Mouse (Mus musculus): Measurements from ENCODE around the gene Klrb1f. TPM values are rescaled to one million over a fixed set of nuclear protein-coding genes. Genes with fewer than 3 reads are reported as not detected.
"Not testable (repeated sequence)": the region's sequence is repeated elsewhere in the genome, so short reads cannot be mapped to it uniquely, and the experiment has no call there.

The Klrb1f gene
- polyA plus RNA-seq, 1 experiment: not detected

DNA sequence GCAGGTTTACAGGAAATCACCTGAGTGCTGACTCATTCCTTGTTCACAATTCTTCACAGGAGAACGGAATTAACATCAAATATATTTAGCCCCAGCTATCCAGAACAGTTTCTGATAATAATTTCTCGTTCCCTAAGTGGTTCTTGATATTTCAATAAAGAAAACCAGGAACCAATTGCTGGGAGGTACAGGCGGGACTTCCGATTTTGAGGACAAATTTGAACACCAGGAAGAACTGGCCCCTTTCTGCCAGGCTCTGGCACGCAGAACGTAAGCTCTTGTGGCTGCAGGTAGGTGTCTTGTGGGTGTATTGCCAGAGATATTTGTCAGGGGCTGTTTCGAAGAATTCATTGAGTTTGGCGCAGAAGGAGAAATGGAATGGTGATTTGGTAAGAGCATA, 37.1 kb upstream of the Klrb1f start:
- H3ac ChIP-seq (ENCODE audit: control insufficient read depth, insufficient read length): no peak overlapping the region
- H3K4me3 ChIP-seq: no peak overlapping the region

GRCm38 (mm10) chr6:129009846-129010504, 35.7 kb upstream of the Klrb1f start:
- not testable (repeated sequence) for H3ac ChIP-seq (ENCODE audit: control insufficient read depth, insufficient read length); H3K4me2 ChIP-seq (ENCODE audit: low read depth); H3K36me3 ChIP-seq (ENCODE audit: control insufficient read depth, insufficient read depth); H3K79me2 ChIP-seq (ENCODE audit: control insufficient read depth, insufficient read depth); H3K4me3 ChIP-seq; H3K27me3 ChIP-seq (ENCODE audit: control insufficient read depth, insufficient read depth, insufficient read length)

More for the DNA sequence above, 37.1 kb upstream of the Klrb1f start:
- no peak for TF ChIP-seq SRF (IDR thresholded peaks at IDR 0.05; ENCODE audit: control insufficient read depth, insufficient read length, low read depth)
- no peak for TF ChIP-seq TCF3 (IDR thresholded peaks at IDR 0.05; ENCODE audit: insufficient read length, low read depth)
- no peak for TF ChIP-seq TCF12 (IDR thresholded peaks at IDR 0.05; ENCODE audit: insufficient read depth, poor library complexity, severe bottlenecking)
- TF ChIP-seq POLR2A (IDR thresholded peaks at IDR 0.05; ENCODE audit: insufficient read length, low read depth): no peak
- TF ChIP-seq MYOG (IDR thresholded peaks at IDR 0.05; ENCODE audit: control insufficient read depth in 1 of 3, insufficient read depth in 1 of 3, insufficient read length in 2 of 3, low read depth in 2 of 3): no peak
- TF ChIP-seq MAX (IDR thresholded peaks at IDR 0.05; ENCODE audit: low read depth): no peak
- no peak for TF ChIP-seq USF1 (IDR thresholded peaks at IDR 0.05; ENCODE audit: low read depth)
- no peak for TF ChIP-seq REST (IDR thresholded peaks at IDR 0.05; ENCODE audit: insufficient read depth, insufficient read length)
- TF ChIP-seq CEBPB (IDR thresholded peaks at IDR 0.05; ENCODE audit: insufficient read depth, poor library complexity, severe bottlenecking): no peak
- TF ChIP-seq POLR2AphosphoS2 (IDR thresholded peaks at IDR 0.05; ENCODE audit: insufficient read length, low read depth): no peak
- no peak for TF ChIP-seq MYOD1 (IDR thresholded peaks at IDR 0.05; ENCODE audit: control insufficient read depth in 1 of 3, insufficient read length in 2 of 3, low read depth in 2 of 3)
- TF ChIP-seq E2F4 (IDR thresholded peaks at IDR 0.05; ENCODE audit: insufficient read depth): no peak
- H3K36me3 ChIP-seq (ENCODE audit: control insufficient read depth, insufficient read depth): no peaks in the 10 kb centered on the region
- H3K79me2 ChIP-seq (ENCODE audit: control insufficient read depth, insufficient read depth): no peaks in the 10 kb centered on the region
- H3K27me3 ChIP-seq (ENCODE audit: control insufficient read depth, insufficient read depth, insufficient read length): no peaks in the 10 kb centered on the region
- H3K4me2 ChIP-seq (ENCODE audit: low read depth): no peak overlapping the region

- no peaks in the 10 kb centered on the region for H3K27me3 ChIP-seq (ENCODE audit: control insufficient read depth, insufficient read depth, insufficient read length)
- no peaks in the 10 kb centered on the region for H3K36me3 ChIP-seq (ENCODE audit: control insufficient read depth, insufficient read depth)
- H3K4me3 ChIP-seq: no peak overlapping the region
- H3K4me2 ChIP-seq (ENCODE audit: low read depth): no peak overlapping the region
- no peak overlapping the region for H3ac ChIP-seq (ENCODE audit: control insufficient read depth, insufficient read length)
- no peaks in the 10 kb centered on the region for H3K79me2 ChIP-seq (ENCODE audit: control insufficient read depth, insufficient read depth)
- TF ChIP-seq TCF12 (IDR thresholded peaks at IDR 0.05; ENCODE audit: insufficient read depth, poor library complexity, severe bottlenecking): no peak
- no peak for TF ChIP-seq CEBPB (IDR thresholded peaks at IDR 0.05; ENCODE audit: insufficient read depth, poor library complexity, severe bottlenecking)
- no peak for TF ChIP-seq POLR2AphosphoS2 (IDR thresholded peaks at IDR 0.05; ENCODE audit: insufficient read length, low read depth)
- TF ChIP-seq E2F4 (IDR thresholded peaks at IDR 0.05; ENCODE audit: insufficient read depth): no peak
- no peak for TF ChIP-seq REST (IDR thresholded peaks at IDR 0.05; ENCODE audit: insufficient read depth, insufficient read length)
- no peak for TF ChIP-seq USF1 (IDR thresholded peaks at IDR 0.05; ENCODE audit: low read depth)
- TF ChIP-seq TCF3 (IDR thresholded peaks at IDR 0.05; ENCODE audit: insufficient read length, low read depth): no peak
- no peak for TF ChIP-seq POLR2A (IDR thresholded peaks at IDR 0.05; ENCODE audit: insufficient read length, low read depth)
- TF ChIP-seq SRF (IDR thresholded peaks at IDR 0.05; ENCODE audit: control insufficient read depth, insufficient read length, low read depth): no peak
- TF ChIP-seq MYOD1 (IDR thresholded peaks at IDR 0.05; ENCODE audit: control insufficient read depth in 1 of 3, insufficient read length in 2 of 3, low read depth in 2 of 3): no peak
- TF ChIP-seq MAX (IDR thresholded peaks at IDR 0.05; ENCODE audit: low read depth): no peak
- no peak for TF ChIP-seq MYOG (IDR thresholded peaks at IDR 0.05; ENCODE audit: control insufficient read depth in 1 of 3, insufficient read depth in 1 of 3, insufficient read length in 2 of 3, low read depth in 2 of 3)
Observed at GRCm38 (mm10) chr6:129010505-129010873, 35.2 kb upstream of the Klrb1f start.

DNA sequence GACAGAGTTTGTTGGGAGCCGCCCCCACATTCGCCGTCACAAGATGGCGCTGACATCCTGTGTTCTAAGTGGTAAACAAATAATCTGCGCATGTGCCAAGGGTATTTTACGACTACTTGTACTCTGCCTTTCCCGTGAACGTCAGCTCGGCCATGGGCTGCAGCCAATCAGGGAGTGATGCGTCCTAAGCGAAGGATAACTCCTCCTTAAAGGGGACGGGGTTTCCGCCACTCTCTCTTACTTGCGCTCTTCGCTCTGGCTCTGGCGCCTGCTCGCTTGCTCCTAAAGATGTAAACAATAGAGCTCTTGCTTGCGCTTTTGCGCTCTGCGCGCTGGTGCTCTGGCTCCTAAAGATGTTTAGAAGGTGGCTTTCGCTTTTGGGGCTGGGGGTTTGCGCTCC, 33.7 kb upstream of the Klrb1f start:
- H3K36me3 ChIP-seq (ENCODE audit: control insufficient read depth, insufficient read depth); H3K4me2 ChIP-seq (ENCODE audit: low read depth); H3K27me3 ChIP-seq (ENCODE audit: control insufficient read depth, insufficient read depth, insufficient read length); H3K79me2 ChIP-seq (ENCODE audit: control insufficient read depth, insufficient read depth); H3K4me3 ChIP-seq; H3ac ChIP-seq (ENCODE audit: control insufficient read depth, insufficient read length): not testable (repeated sequence)

GRCm38 (mm10) chr6:129012966-129013365, 32.7 kb upstream of the Klrb1f start:
- Histone ChIP-seq H3K36me3 (ENCODE audit: control insufficient read depth, insufficient read depth) (no peaks in the 10 kb centered on the region), H3K79me2 (ENCODE audit: control insufficient read depth, insufficient read depth) (no peaks in the 10 kb centered on the region), H3K4me2 (ENCODE audit: low read depth) (no peak overlapping the region), H3K27me3 (ENCODE audit: control insufficient read depth, insufficient read depth, insufficient read length) (no peaks in the 10 kb centered on the region), H3K4me3 (no peak overlapping the region), H3ac (ENCODE audit: control insufficient read depth, insufficient read length) (no peak overlapping the region)
- TF ChIP-seq POLR2A (IDR thresholded peaks at IDR 0.05; ENCODE audit: insufficient read length, low read depth) (no peak), MYOD1 (IDR thresholded peaks at IDR 0.05; ENCODE audit: control insufficient read depth in 1 of 3, insufficient read length in 2 of 3, low read depth in 2 of 3) (no peak), TCF3 (IDR thresholded peaks at IDR 0.05; ENCODE audit: insufficient read length, low read depth) (no peak), MAX (IDR thresholded peaks at IDR 0.05; ENCODE audit: low read depth) (no peak), E2F4 (IDR thresholded peaks at IDR 0.05; ENCODE audit: insufficient read depth) (no peak), SRF (IDR thresholded peaks at IDR 0.05; ENCODE audit: control insufficient read depth, insufficient read length, low read depth) (no peak), CEBPB (IDR thresholded peaks at IDR 0.05; ENCODE audit: insufficient read depth, poor library complexity, severe bottlenecking) (no peak), POLR2AphosphoS2 (IDR thresholded peaks at IDR 0.05; ENCODE audit: insufficient read length, low read depth) (no peak), MYOG (IDR thresholded peaks at IDR 0.05; ENCODE audit: control insufficient read depth in 1 of 3, insufficient read depth in 1 of 3, insufficient read length in 2 of 3, low read depth in 2 of 3) (no peak), REST (IDR thresholded peaks at IDR 0.05; ENCODE audit: insufficient read depth, insufficient read length) (no peak), TCF12 (IDR thresholded peaks at IDR 0.05; ENCODE audit: insufficient read depth, poor library complexity, severe bottlenecking) (no peak), USF1 (IDR thresholded peaks at IDR 0.05; ENCODE audit: low read depth) (no peak)

Data from myocyte (in vitro differentiated cells).